Mouse (Mus musculus) olfactory bulb, adult 2 months (tissue): ENCODE measurements around the gene Slfn9. TPM values are rescaled to one million over a fixed set of nuclear protein-coding genes. Genes with fewer than 3 reads are reported as not detected.
A peak's percentile ranks its signal among the peaks of the same experiment; 100 is the strongest.
"Not testable (repeated sequence)": the region's sequence is repeated elsewhere in the genome, so short reads cannot be mapped to it uniquely, and the experiment has no call there.

ENCODE experiments used
- H3K27ac ChIP-seq: fragments of 200-500 bp; 2 replicates; pipeline ENCODE4 v1.5.1; 2012; ENCODE audit warnings: low read depth, low read length; ENCODE audit not compliant: insufficient read depth
- H3K4me1 ChIP-seq: fragments of 200-500 bp; 2 replicates; pipeline ENCODE4 v1.6.1; 2012; ENCODE audit warnings: low read length; ENCODE audit not compliant: control insufficient read depth, insufficient read depth
- H3K4me3 ChIP-seq: fragments of 200-500 bp; 2 replicates; pipeline ENCODE4 v1.5.1; 2012; ENCODE audit warnings: mild to moderate bottlenecking, low read depth, low read length, moderate library complexity; ENCODE audit not compliant: insufficient read depth
- CTCF ChIP-seq: fragments of 200-500 bp; IDR thresholded peaks from 2 replicates; pipeline ENCODE4 v1.5.1; 2012; ENCODE audit warnings: low read depth, mild to moderate bottlenecking, low read length, moderate library complexity; ENCODE audit not compliant: insufficient read depth
- POLR2A ChIP-seq: fragments of 200-500 bp; IDR thresholded peaks from 2 replicates; pipeline ENCODE4 v1.6.1; 2012; ENCODE audit warnings: mild to moderate bottlenecking, low read depth, low read length, moderate library complexity; ENCODE audit not compliant: insufficient read depth
- WGBS: fragments of 180-500 bp; shearing (Covaris S2); methylation state at CpG from one replicate; pipeline ENCODE4 v1.1.7; 2018; 5-methylcytosine and 5-hydroxymethylcytosine counted together
- polyA plus RNA-seq: library from polyadenylated mRNA; stranded (reverse); fragments of >200 nt; gene quantifications from 2 replicates; pipeline ENCODE4 v1.2.4, GENCODE M21; 2012; ENCODE audit warnings: low replicate concordance; ENCODE audit not compliant: missing spikeins, insufficient read depth, insufficient read length

Gene Slfn9
- polyA plus RNA-seq, 1 experiment, result not detected

- H3K27ac ChIP-seq, result no peak overlapping the region
- TF ChIP-seq CTCF (no peak), POLR2A (no peak)
- 85% methylated on average over 1 of the region's 1 CpGs for WGBS
- H3K4me3 ChIP-seq, result no peak overlapping the region
- no peaks in the 10 kb centered on the region for H3K4me1 ChIP-seq
Measured at GRCm38 (mm10) chr11:83013356-83013755, 21.7 kb upstream of the Slfn9 start.

GRCm38 (mm10) chr11:82990612-82991385, 831 bp downstream of the Slfn9 start:
- 14% methylated on average over 19 of the region's 19 CpGs for WGBS
- H3K27ac ChIP-seq, H3K4me1 ChIP-seq: not testable (repeated sequence)
- H3K4me3 ChIP-seq, result peak overlapping the region; percentile 38

DNA sequence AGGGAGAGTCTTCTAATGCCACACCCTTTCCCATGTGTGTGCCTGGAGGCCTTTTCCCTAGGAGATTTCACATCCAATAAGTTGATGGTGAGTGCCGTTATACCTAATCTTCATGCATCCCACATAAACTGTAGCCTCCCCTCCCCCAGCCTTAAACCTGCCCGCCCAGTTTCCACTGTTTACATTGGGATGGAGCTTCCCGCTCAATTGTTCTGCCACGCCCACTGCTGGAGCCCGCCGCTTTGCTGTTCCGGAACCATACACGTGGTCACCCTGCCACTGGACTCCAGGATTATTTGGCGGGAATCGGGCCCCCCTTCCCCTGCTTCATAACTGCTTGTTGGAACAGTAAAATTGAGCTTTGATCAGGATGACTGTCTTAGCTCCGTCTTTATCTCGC, 2.3 kb downstream of the Slfn9 start:
- no peak overlapping the region for H3K4me3 ChIP-seq
- no peak overlapping the region for H3K27ac ChIP-seq
- TF ChIP-seq POLR2A, result no peak
- TF ChIP-seq CTCF, result no peak
- peaks cover 10% of the 10 kb centered on the region; the same call in 1 of the 2 replicates for H3K4me1 ChIP-seq
- WGBS, result 57% methylated on average over 12 of the region's 12 CpGs

DNA sequence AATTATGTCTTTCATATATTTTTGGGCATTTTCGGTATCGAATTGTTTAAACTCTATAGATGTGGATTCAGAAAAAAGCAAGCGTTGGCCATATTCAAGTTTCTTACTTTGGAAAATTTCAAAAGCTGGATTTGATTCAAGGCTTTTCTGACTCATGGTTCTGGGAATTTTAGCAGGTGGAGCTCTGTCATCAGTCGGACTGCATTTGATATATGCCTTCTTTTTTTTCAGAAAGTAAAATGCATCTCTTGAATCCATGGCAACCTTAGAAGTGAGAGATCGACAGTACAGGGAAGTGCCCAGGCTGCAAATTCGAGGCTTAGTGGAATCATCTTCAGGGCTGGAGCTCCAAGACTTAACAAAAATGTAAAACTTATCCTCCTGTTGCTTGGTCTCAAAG, 4.0 kb downstream of the Slfn9 start:
- Histone ChIP-seq H3K4me1 (peaks cover 10% of the 10 kb centered on the region; the same call in 1 of the 2 replicates), H3K4me3 (no peak overlapping the region), H3K27ac (no peak overlapping the region)
- 93% methylated on average over 6 of the region's 6 CpGs for WGBS
- no peak for TF ChIP-seq POLR2A
- TF ChIP-seq CTCF, result no peak

- no peaks in the 10 kb centered on the region for H3K4me1 ChIP-seq
- TF ChIP-seq CTCF (no peak), POLR2A (no peak)
- H3K4me3 ChIP-seq, result no peak overlapping the region
- 86% methylated on average over 17 of the region's 17 CpGs for WGBS
- no peak overlapping the region for H3K27ac ChIP-seq
Measured at GRCm38 (mm10) chr11:82983193-82983592, 8.4 kb downstream of the Slfn9 start.

DNA sequence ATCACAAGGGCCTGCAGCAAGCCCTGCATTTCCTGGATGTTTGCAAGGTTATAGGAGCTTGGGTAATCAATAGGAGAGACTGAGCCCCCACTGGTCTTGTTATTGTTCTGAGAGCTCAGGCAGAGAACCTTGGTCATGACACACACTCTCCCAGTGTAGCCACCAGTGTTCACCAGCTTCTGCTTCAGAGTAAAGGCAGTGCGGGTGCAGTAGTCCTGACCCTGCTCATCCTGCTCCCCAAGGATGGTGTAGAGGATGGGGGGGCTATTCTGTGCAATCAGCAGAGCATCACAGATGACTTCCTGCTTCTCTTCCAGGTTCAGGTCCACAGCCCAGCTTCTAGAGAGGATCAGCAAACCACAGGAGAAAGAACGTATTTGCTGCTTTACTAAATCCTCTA, 9.2 kb downstream of the Slfn9 start:
- not testable (repeated sequence) for H3K4me3 ChIP-seq
- 99% methylated on average over 2 of the region's 2 CpGs for WGBS

DNA sequence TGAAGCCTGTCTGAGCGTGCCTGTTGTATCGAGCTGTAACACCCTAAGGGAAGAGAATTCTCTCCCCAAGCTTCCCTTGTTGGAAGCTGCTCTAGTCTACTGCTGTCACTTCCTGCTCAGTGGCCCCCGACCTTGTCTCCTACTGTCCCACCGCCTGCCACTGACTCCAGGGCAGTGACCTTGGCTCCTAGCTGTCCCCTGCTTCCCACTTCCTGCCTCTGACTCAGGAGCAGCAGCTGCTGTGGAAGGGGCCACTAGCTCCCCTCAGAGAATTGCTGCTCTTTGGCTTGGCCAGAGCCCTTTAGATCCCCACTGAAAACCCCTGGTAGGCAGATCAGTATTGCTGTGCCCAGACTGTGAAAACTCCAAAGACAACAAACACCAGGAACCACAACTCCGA, 17.7 kb downstream of the Slfn9 start:
- Histone ChIP-seq H3K27ac (no peak overlapping the region), H3K4me3 (no peak overlapping the region), H3K4me1 (peaks cover 5% of the 10 kb centered on the region)
- TF ChIP-seq POLR2A (no peak), CTCF (no peak)
- WGBS, result 75% methylated on average over 5 of the region's 5 CpGs

More for the DNA sequence above, 9.2 kb downstream of the Slfn9 start:
- H3K4me1 ChIP-seq, H3K27ac ChIP-seq: not testable (repeated sequence)

DNA sequence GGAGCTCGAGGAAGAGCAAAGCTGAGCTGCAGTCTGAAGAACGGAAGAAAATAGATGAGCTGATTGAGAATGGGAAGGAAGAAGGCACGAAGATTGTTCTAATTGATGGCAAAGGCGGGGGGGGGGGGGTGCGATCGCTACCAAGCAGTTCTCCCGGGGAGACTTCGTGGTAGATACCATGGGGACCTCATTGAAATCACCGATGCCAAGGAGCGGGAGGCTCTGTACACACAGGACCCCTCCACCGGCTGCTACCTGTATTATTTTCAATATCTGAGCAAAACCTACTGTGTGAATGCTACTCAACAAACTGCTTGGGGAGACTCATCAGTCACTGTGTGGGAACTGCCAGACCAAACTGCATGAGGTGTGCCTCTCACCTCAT, 20.0 kb downstream of the Slfn9 start:
- 63% methylated on average over 11 of the region's 11 CpGs for whole genome bisulfite sequencing
- peaks cover 5% of the 10 kb centered on the region for H3K4me1 ChIP-seq

GRCm38 (mm10) chr11:82970712-82971589, 20.7 kb downstream of the Slfn9 start:
- 12% methylated on average over 31 of the region's 31 CpGs for WGBS
- TF ChIP-seq CTCF, result peak; percentile 56; the same call in 1 of the 2 replicates
- no peak for TF ChIP-seq POLR2A
- H3K4me1 ChIP-seq, result peaks cover 5% of the 10 kb centered on the region
- no peak overlapping the region for H3K27ac ChIP-seq
- peak overlapping the region; percentile 18 for H3K4me3 ChIP-seq

More for the DNA sequence above, 20.0 kb downstream of the Slfn9 start:
- Histone ChIP-seq H3K27ac (no peak overlapping the region), H3K4me3 (no peak overlapping the region)
- no peak for TF ChIP-seq POLR2A
- no peak for TF ChIP-seq CTCF
